Mouse (Mus musculus): Measurements from ENCODE around the gene Pgpep1. TPM values are rescaled to one million over a fixed set of nuclear protein-coding genes. Genes with fewer than 3 reads are reported as not detected.
A peak's percentile ranks its signal among the peaks of the same experiment; 100 is the strongest.

Pgpep1 gene
- total and polyA plus RNA-seq, 2 experiments from 2014 or later: 37.6 to 40.2 TPM

- Histone ChIP-seq H3K4me3 (ENCODE audit: low read depth, low read length) (no peak overlapping the region), H3K36me3 (ENCODE audit: insufficient read depth, low read length) (peaks cover 12% of the 10 kb centered on the region), H3K4me1 (ENCODE audit: insufficient read depth, low read length) (peaks cover 24% of the 10 kb centered on the region; the same call in 1 of the 2 replicates), H3K27ac (ENCODE audit: low read depth, low read length) (no peak overlapping the region), H3K9me3 (ENCODE audit: low read length) (no peaks in the 10 kb centered on the region), H3K27me3 (ENCODE audit: insufficient read depth, low read length) (no peaks in the 10 kb centered on the region), H3K9ac (replicated peaks; ENCODE audit: low read length, poor library complexity, severe bottlenecking) (no peak overlapping the region), H3K4me2 (ENCODE audit: low read depth, low read length, poor library complexity, severe bottlenecking) (peak overlapping the region; percentile 52; the same call in 1 of the 2 replicates)
- TF ChIP-seq CTCF (IDR thresholded peaks at IDR 0.05): peak; percentile 52
- DNase-seq (ENCODE audit: low spot score): no peak
- no peak for ATAC-seq (ENCODE audit: low FRiP score)
- 84% methylated on average over 17 of the region's 17 CpGs for WGBS
Measured at GRCm38 (mm10) chr8:70596775-70597416, 63.3 kb downstream of the Pgpep1 start.

Other genes starting within 250 kb of the Pgpep1 start
- 56.3 and 57.4 TPM in 2 replicates for gene Crtc1, start 220.8 kb downstream of the Pgpep1 start, total RNA-seq (2014; rRNA removed)
- gene Crtc1, start 220.8 kb downstream of the Pgpep1 start, polyA plus RNA-seq (2015; fragmentation: Nextera tagmentation; extraction: Ambion mirVana): 46.5 and 47.8 TPM in 2 replicates
- gene Klhl26, start 183.4 kb downstream of the Pgpep1 start, total RNA-seq (2014; rRNA removed): 48.9 and 51.0 TPM in 2 replicates
- gene Klhl26, start 183.4 kb downstream of the Pgpep1 start, polyA plus RNA-seq (2015; fragmentation: Nextera tagmentation; extraction: Ambion mirVana): 39.4 TPM in 2 replicates
- 168 and 206 TPM in 2 replicates for gene Tmem59l, start 173.0 kb downstream of the Pgpep1 start, total RNA-seq (2014; rRNA removed)
- 203 and 226 TPM in 2 replicates for gene Tmem59l, start 173.0 kb downstream of the Pgpep1 start, polyA plus RNA-seq (2015; fragmentation: Nextera tagmentation; extraction: Ambion mirVana)
- 4.1 and 4.3 TPM in 2 replicates for gene Crlf1, start 167.2 kb downstream of the Pgpep1 start, total RNA-seq (2014; rRNA removed)
- gene Crlf1, start 167.2 kb downstream of the Pgpep1 start, polyA plus RNA-seq (2015; fragmentation: Nextera tagmentation; extraction: Ambion mirVana): 9.4 and 10.9 TPM in 2 replicates
- gene Rex1bd, start 153.6 kb downstream of the Pgpep1 start, total RNA-seq (2014; rRNA removed): 118 and 121 TPM in 2 replicates
- gene Rex1bd, start 153.6 kb downstream of the Pgpep1 start, polyA plus RNA-seq (2015; fragmentation: Nextera tagmentation; extraction: Ambion mirVana): 198 and 212 TPM in 2 replicates
- 357 and 402 TPM in 2 replicates for gene Uba52, start 149.6 kb downstream of the Pgpep1 start, total RNA-seq (2014; rRNA removed)
- gene Uba52, start 149.6 kb downstream of the Pgpep1 start, polyA plus RNA-seq (2015; fragmentation: Nextera tagmentation; extraction: Ambion mirVana): 721 and 736 TPM in 2 replicates
- gene Fkbp8, start 132.7 kb downstream of the Pgpep1 start, total RNA-seq (2014; rRNA removed): 490 and 533 TPM in 2 replicates
- gene Fkbp8, start 132.7 kb downstream of the Pgpep1 start, polyA plus RNA-seq (2015; fragmentation: Nextera tagmentation; extraction: Ambion mirVana): 351 and 386 TPM in 2 replicates
- gene Kxd1, start 132.4 kb downstream of the Pgpep1 start, total RNA-seq (2014; rRNA removed): 36.3 and 38.2 TPM in 2 replicates
- gene Kxd1, start 132.4 kb downstream of the Pgpep1 start, polyA plus RNA-seq (2015; fragmentation: Nextera tagmentation; extraction: Ambion mirVana): 53.1 and 55.8 TPM in 2 replicates
- 10.2 and 14.1 TPM in 2 replicates for gene Ell, start 120.9 kb downstream of the Pgpep1 start, total RNA-seq (2014; rRNA removed)
- gene Ell, start 120.9 kb downstream of the Pgpep1 start, polyA plus RNA-seq (2015; fragmentation: Nextera tagmentation; extraction: Ambion mirVana): 12.6 and 13.2 TPM in 2 replicates
- 176 and 180 TPM in 2 replicates for gene Isyna1, start 66.0 kb downstream of the Pgpep1 start, total RNA-seq (2014; rRNA removed)
- gene Isyna1, start 66.0 kb downstream of the Pgpep1 start, polyA plus RNA-seq (2015; fragmentation: Nextera tagmentation; extraction: Ambion mirVana): 140 and 146 TPM in 2 replicates
- gene Ssbp4, start 51.5 kb downstream of the Pgpep1 start, total RNA-seq (2014; rRNA removed): 279 and 392 TPM in 2 replicates
- 230 and 247 TPM in 2 replicates for gene Ssbp4, start 51.5 kb downstream of the Pgpep1 start, polyA plus RNA-seq (2015; fragmentation: Nextera tagmentation; extraction: Ambion mirVana)
- 1.8 and 2.2 TPM in 2 replicates for gene Lrrc25, start 44.2 kb downstream of the Pgpep1 start, total RNA-seq (2014; rRNA removed)
- gene Lrrc25, start 44.2 kb downstream of the Pgpep1 start, polyA plus RNA-seq (2015; fragmentation: Nextera tagmentation; extraction: Ambion mirVana): 0.74 and 1.4 TPM in 2 replicates
- gene Gdf15, start 27.9 kb downstream of the Pgpep1 start, total RNA-seq (2014; rRNA removed): 0.22 and 1.8 TPM in 2 replicates
- gene Gdf15, start 27.9 kb downstream of the Pgpep1 start, polyA plus RNA-seq (2015; fragmentation: Nextera tagmentation; extraction: Ambion mirVana): 0.26 and 0.32 TPM in 2 replicates
- gene Lsm4, start 12.9 kb upstream of the Pgpep1 start, total RNA-seq (2014; rRNA removed): 140 and 312 TPM in 2 replicates
- 157 and 169 TPM in 2 replicates for gene Lsm4, start 12.9 kb upstream of the Pgpep1 start, polyA plus RNA-seq (2015; fragmentation: Nextera tagmentation; extraction: Ambion mirVana)
- gene Jund, start 38.6 kb upstream of the Pgpep1 start, total RNA-seq (2014; rRNA removed): 470 and 553 TPM in 2 replicates
- 91.0 and 99.3 TPM in 2 replicates for gene Jund, start 38.6 kb upstream of the Pgpep1 start, polyA plus RNA-seq (2015; fragmentation: Nextera tagmentation; extraction: Ambion mirVana)
- 0.22 TPM in 1 of 2 replicates, not detected in the other for gene Iqcn, start 43.1 kb upstream of the Pgpep1 start, total RNA-seq (2014; rRNA removed)
- gene Iqcn, start 43.1 kb upstream of the Pgpep1 start, polyA plus RNA-seq (2015; fragmentation: Nextera tagmentation; extraction: Ambion mirVana): 0.06 and 0.07 TPM in 2 replicates
- not detected in 2 replicates for gene Gm3336, start 58.2 kb upstream of the Pgpep1 start, total RNA-seq (2014; rRNA removed)
- not detected in 2 replicates for gene Gm3336, start 58.2 kb upstream of the Pgpep1 start, polyA plus RNA-seq (2015; fragmentation: Nextera tagmentation; extraction: Ambion mirVana)
- 0.77 and 1.5 TPM in 2 replicates for gene Pde4c, start 63.3 kb upstream of the Pgpep1 start, total RNA-seq (2014; rRNA removed)
- gene Pde4c, start 63.3 kb upstream of the Pgpep1 start, polyA plus RNA-seq (2015; fragmentation: Nextera tagmentation; extraction: Ambion mirVana): 0.21 and 0.39 TPM in 2 replicates
- 649 and 670 TPM in 2 replicates for gene Rab3a, start 94.3 kb upstream of the Pgpep1 start, total RNA-seq (2014; rRNA removed)
- 726 and 813 TPM in 2 replicates for gene Rab3a, start 94.3 kb upstream of the Pgpep1 start, polyA plus RNA-seq (2015; fragmentation: Nextera tagmentation; extraction: Ambion mirVana)
- gene Mpv17l2, start 100.6 kb upstream of the Pgpep1 start, total RNA-seq (2014; rRNA removed): 27.8 and 29.2 TPM in 2 replicates
- gene Mpv17l2, start 100.6 kb upstream of the Pgpep1 start, polyA plus RNA-seq (2015; fragmentation: Nextera tagmentation; extraction: Ambion mirVana): 43.7 and 45.8 TPM in 2 replicates
- gene Pik3r2, start 116.3 kb upstream of the Pgpep1 start, total RNA-seq (2014; rRNA removed): 141 and 159 TPM in 2 replicates
- gene Pik3r2, start 116.3 kb upstream of the Pgpep1 start, polyA plus RNA-seq (2015; fragmentation: Nextera tagmentation; extraction: Ambion mirVana): 102 and 113 TPM in 2 replicates
- 33.2 and 34.1 TPM in 2 replicates for gene Mast3, start 144.7 kb upstream of the Pgpep1 start, total RNA-seq (2014; rRNA removed)
- 20.2 and 24.0 TPM in 2 replicates for gene Mast3, start 144.7 kb upstream of the Pgpep1 start, polyA plus RNA-seq (2015; fragmentation: Nextera tagmentation; extraction: Ambion mirVana)
- gene Il12rb1, start 148.1 kb upstream of the Pgpep1 start, total RNA-seq (2014; rRNA removed): not detected in 2 replicates
- not detected in 2 replicates for gene Il12rb1, start 148.1 kb upstream of the Pgpep1 start, polyA plus RNA-seq (2015; fragmentation: Nextera tagmentation; extraction: Ambion mirVana)
- gene Arrdc2, start 179.3 kb upstream of the Pgpep1 start, total RNA-seq (2014; rRNA removed): 13.6 TPM in 2 replicates
- 6.0 and 6.6 TPM in 2 replicates for gene Arrdc2, start 179.3 kb upstream of the Pgpep1 start, polyA plus RNA-seq (2015; fragmentation: Nextera tagmentation; extraction: Ambion mirVana)
- 32.5 and 32.8 TPM in 2 replicates for gene Kcnn1, start 202.9 kb upstream of the Pgpep1 start, total RNA-seq (2014; rRNA removed)
- 10.0 and 10.3 TPM in 2 replicates for gene Kcnn1, start 202.9 kb upstream of the Pgpep1 start, polyA plus RNA-seq (2015; fragmentation: Nextera tagmentation; extraction: Ambion mirVana)
- gene Ccdc124, start 213.5 kb upstream of the Pgpep1 start, total RNA-seq (2014; rRNA removed): 44.3 and 48.6 TPM in 2 replicates
- 159 and 163 TPM in 2 replicates for gene Ccdc124, start 213.5 kb upstream of the Pgpep1 start, polyA plus RNA-seq (2015; fragmentation: Nextera tagmentation; extraction: Ambion mirVana)
- gene Slc5a5, start 232.4 kb upstream of the Pgpep1 start, total RNA-seq (2014; rRNA removed): 1.2 and 2.1 TPM in 2 replicates
- gene Slc5a5, start 232.4 kb upstream of the Pgpep1 start, polyA plus RNA-seq (2015; fragmentation: Nextera tagmentation; extraction: Ambion mirVana): 3.7 and 4.1 TPM in 2 replicates
- 1,447 and 1,819 TPM in 2 replicates for gene Rpl18a, start 237.0 kb upstream of the Pgpep1 start, total RNA-seq (2014; rRNA removed)
- 2,274 and 2,285 TPM in 2 replicates for gene Rpl18a, start 237.0 kb upstream of the Pgpep1 start, polyA plus RNA-seq (2015; fragmentation: Nextera tagmentation; extraction: Ambion mirVana)
- 87.7 and 93.7 TPM in 2 replicates for gene Map1s, start 245.5 kb upstream of the Pgpep1 start, total RNA-seq (2014; rRNA removed)
- gene Map1s, start 245.5 kb upstream of the Pgpep1 start, polyA plus RNA-seq (2015; fragmentation: Nextera tagmentation; extraction: Ambion mirVana): 59.1 and 59.8 TPM in 2 replicates

Data from midbrain, postnatal 0 days (tissue).